Mouse (Mus musculus) testis, adult 2 months (tissue): ENCODE results near the gene Casp8.

Source experiments
- CTCF ChIP-seq: fragments of 200-500 bp; IDR thresholded peaks from 2 replicates; pipeline ENCODE4 v1.5.1; 2012; ENCODE audit warnings: low read depth, mild to moderate bottlenecking, inconsistent platforms, low read length, moderate library complexity; ENCODE audit not compliant: control insufficient read depth, insufficient read depth, insufficient replicate concordance
- POLR2A ChIP-seq: fragments of 200-500 bp; IDR thresholded peaks from 2 replicates; pipeline ENCODE4 v1.6.1; 2012; ENCODE audit warnings: low read depth, mild to moderate bottlenecking, inconsistent platforms, low read length, moderate library complexity; ENCODE audit not compliant: control insufficient read depth

GRCm38 (mm10) chr1:58830741-58831140 is 35.6 kb downstream of the Casp8 start:
- TF ChIP-seq CTCF, result no peak
- no peak for TF ChIP-seq POLR2A
